Mouse (Mus musculus): ENCODE results near the gene Fam32a. TPM values are rescaled to one million over a fixed set of nuclear protein-coding genes. Genes with fewer than 3 reads are reported as not detected.

Gene Fam32a
- polyA plus RNA-seq, 1 experiment from 2014 or later = 64.2 TPM

DNA sequence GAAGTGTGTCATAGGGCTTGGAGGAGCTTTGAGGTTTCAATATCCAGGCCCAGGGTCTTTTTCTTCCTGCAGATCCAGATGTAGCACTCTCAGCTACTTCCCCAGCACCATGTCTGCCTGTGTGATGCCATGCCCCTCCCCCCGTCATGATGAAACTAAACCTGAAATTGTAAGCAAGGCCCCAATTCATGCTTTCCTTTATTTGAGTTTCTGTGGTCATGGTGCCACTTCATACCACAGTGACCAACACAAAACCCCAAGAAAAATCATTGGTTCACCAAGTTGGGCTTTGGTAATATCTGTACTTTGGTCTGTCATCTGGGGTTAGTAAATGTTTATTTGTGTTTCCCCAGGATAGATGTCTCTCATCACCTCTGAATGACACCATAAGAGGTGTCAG lies 10.9 kb upstream of the Fam32a start:
- H3K4me3 ChIP-seq (ENCODE audit: low read depth, low read length) = no peak overlapping the region
- H3K4me1 ChIP-seq (replicated peaks; ENCODE audit: control insufficient read depth, insufficient read depth, low read length) = no peaks in the 10 kb centered on the region
- no peak for DNase-seq (ENCODE audit: low spot score)
- H3K27ac ChIP-seq (ENCODE audit: low read depth, low read length) = no peak overlapping the region
- ATAC-seq (replicated peaks; ENCODE audit: low FRiP score) = no peak
- H3K27me3 ChIP-seq (replicated peaks; ENCODE audit: control insufficient read depth, insufficient read depth, low read length) = no peaks in the 10 kb centered on the region
- H3K36me3 ChIP-seq (ENCODE audit: control insufficient read depth, insufficient read depth, low read length) = no peaks in the 10 kb centered on the region
- no peak overlapping the region for H3K4me2 ChIP-seq
- H3K9ac ChIP-seq (ENCODE audit: low read depth, low read length) = no peak overlapping the region
- no peaks in the 10 kb centered on the region for H3K9me3 ChIP-seq (ENCODE audit: control insufficient read depth, low read length)
- WGBS = 75% methylated on average over 1 of the region's 1 CpGs

- H3K4me3 ChIP-seq (ENCODE audit: low read depth, low read length) = no peak overlapping the region
- WGBS = 68% methylated on average over 4 of the region's 4 CpGs
- H3K4me1 ChIP-seq (replicated peaks; ENCODE audit: control insufficient read depth, insufficient read depth, low read length) = no peaks in the 10 kb centered on the region
- H3K9me3 ChIP-seq (ENCODE audit: control insufficient read depth, low read length) = no peaks in the 10 kb centered on the region
- no peak overlapping the region for H3K9ac ChIP-seq (ENCODE audit: low read depth, low read length)
- no peak overlapping the region for H3K4me2 ChIP-seq
- ATAC-seq (replicated peaks; ENCODE audit: low FRiP score) (no peak), DNase-seq (ENCODE audit: low spot score) (no peak)
- H3K27me3 ChIP-seq (replicated peaks; ENCODE audit: control insufficient read depth, insufficient read depth, low read length) = no peaks in the 10 kb centered on the region
- H3K36me3 ChIP-seq (ENCODE audit: control insufficient read depth, insufficient read depth, low read length) = no peaks in the 10 kb centered on the region
- no peak overlapping the region for H3K27ac ChIP-seq (ENCODE audit: low read depth, low read length)
Observed at GRCm38 (mm10) chr8:72210222-72210621, 9.3 kb upstream of the Fam32a start.

- no peak overlapping the region for H3K4me2 ChIP-seq
- H3K4me1 ChIP-seq (replicated peaks; ENCODE audit: control insufficient read depth, insufficient read depth, low read length) = no peaks in the 10 kb centered on the region
- no peaks in the 10 kb centered on the region for H3K27me3 ChIP-seq (replicated peaks; ENCODE audit: control insufficient read depth, insufficient read depth, low read length)
Observed at GRCm38 (mm10) chr8:72210710-72211109, 8.8 kb upstream of the Fam32a start.

GRCm38 (mm10) chr8:72211846-72212245 lies 7.7 kb upstream of the Fam32a start:
- ATAC-seq (replicated peaks; ENCODE audit: low FRiP score) = no peak

More at GRCm38 (mm10) chr8:72210710-72211109, 8.8 kb upstream of the Fam32a start:
- Histone ChIP-seq H3K36me3 (ENCODE audit: control insufficient read depth, insufficient read depth, low read length) (no peaks in the 10 kb centered on the region), H3K9ac (ENCODE audit: low read depth, low read length) (no peak overlapping the region), H3K4me3 (ENCODE audit: low read depth, low read length) (no peak overlapping the region), H3K9me3 (ENCODE audit: control insufficient read depth, low read length) (no peaks in the 10 kb centered on the region), H3K27ac (ENCODE audit: low read depth, low read length) (no peak overlapping the region)
- DNase-seq (ENCODE audit: low spot score) (no peak), ATAC-seq (replicated peaks; ENCODE audit: low FRiP score) (no peak)
- 52% methylated on average over 2 of the region's 2 CpGs for WGBS

DNA sequence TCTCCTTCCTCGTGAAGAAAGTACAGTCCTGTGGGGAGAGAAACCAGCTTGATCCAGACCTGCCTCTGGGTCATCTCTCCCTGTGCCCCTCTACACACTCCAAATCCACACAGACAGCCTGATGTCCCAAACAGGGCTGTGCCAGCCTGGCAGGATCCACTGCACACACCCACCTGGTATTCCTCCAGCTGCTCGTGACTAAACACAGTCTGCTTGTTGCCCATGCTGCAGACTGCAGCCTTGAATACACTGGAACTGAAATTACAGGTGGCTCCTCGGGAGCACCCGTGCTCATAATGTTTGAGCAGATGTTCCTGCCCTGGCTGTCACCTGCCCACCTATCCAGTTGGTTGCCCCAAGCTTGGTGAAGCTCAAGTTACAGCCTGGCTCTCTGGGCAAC lies 6.8 kb upstream of the Fam32a start, which contains the start of gene Cib3:
Gene Cib3 (minus strand): TSS at position 87 of the 400 bp plus-strand sequence.
- WGBS = 59% methylated on average over 4 of the region's 4 CpGs
- H3K36me3 ChIP-seq (ENCODE audit: control insufficient read depth, insufficient read depth, low read length) = no peaks in the 10 kb centered on the region
- no peak for ATAC-seq (replicated peaks; ENCODE audit: low FRiP score)
- no peak for DNase-seq (ENCODE audit: low spot score)
- H3K27ac ChIP-seq (ENCODE audit: low read depth, low read length) = no peak within 1 kb of the TSS
- no peak within 1 kb of the TSS for H3K4me2 ChIP-seq
- H3K4me1 ChIP-seq (replicated peaks; ENCODE audit: control insufficient read depth, insufficient read depth, low read length) = no peaks in the 10 kb centered on the region
- H3K4me3 ChIP-seq (ENCODE audit: low read depth, low read length) = no peak within 1 kb of the TSS
- no peaks in the 10 kb centered on the region for H3K27me3 ChIP-seq (replicated peaks; ENCODE audit: control insufficient read depth, insufficient read depth, low read length)
- no peak within 1 kb of the TSS for H3K9ac ChIP-seq (ENCODE audit: low read depth, low read length)
- H3K9me3 ChIP-seq (ENCODE audit: control insufficient read depth, low read length) = no peaks in the 10 kb centered on the region

More at GRCm38 (mm10) chr8:72211846-72212245, 7.7 kb upstream of the Fam32a start:
- 58% methylated on average over 1 of the region's 1 CpGs for WGBS
- no peak overlapping the region for H3K4me2 ChIP-seq
- H3K27me3 ChIP-seq (replicated peaks; ENCODE audit: control insufficient read depth, insufficient read depth, low read length) = no peaks in the 10 kb centered on the region
- DNase-seq (ENCODE audit: low spot score) = no peak
- no peaks in the 10 kb centered on the region for H3K4me1 ChIP-seq (replicated peaks; ENCODE audit: control insufficient read depth, insufficient read depth, low read length)
- no peak overlapping the region for H3K27ac ChIP-seq (ENCODE audit: low read depth, low read length)
- no peak overlapping the region for H3K4me3 ChIP-seq (ENCODE audit: low read depth, low read length)
- no peaks in the 10 kb centered on the region for H3K9me3 ChIP-seq (ENCODE audit: control insufficient read depth, low read length)
- H3K36me3 ChIP-seq (ENCODE audit: control insufficient read depth, insufficient read depth, low read length) = no peaks in the 10 kb centered on the region
- H3K9ac ChIP-seq (ENCODE audit: low read depth, low read length) = no peak overlapping the region

- WGBS = 64% methylated on average over 4 of the region's 4 CpGs
Observed at GRCm38 (mm10) chr8:72213536-72213935, 6.0 kb upstream of the Fam32a start, which contains the start of gene Gm11034. Gm11034 (minus strand) TSS chr8:72213636.

DNA sequence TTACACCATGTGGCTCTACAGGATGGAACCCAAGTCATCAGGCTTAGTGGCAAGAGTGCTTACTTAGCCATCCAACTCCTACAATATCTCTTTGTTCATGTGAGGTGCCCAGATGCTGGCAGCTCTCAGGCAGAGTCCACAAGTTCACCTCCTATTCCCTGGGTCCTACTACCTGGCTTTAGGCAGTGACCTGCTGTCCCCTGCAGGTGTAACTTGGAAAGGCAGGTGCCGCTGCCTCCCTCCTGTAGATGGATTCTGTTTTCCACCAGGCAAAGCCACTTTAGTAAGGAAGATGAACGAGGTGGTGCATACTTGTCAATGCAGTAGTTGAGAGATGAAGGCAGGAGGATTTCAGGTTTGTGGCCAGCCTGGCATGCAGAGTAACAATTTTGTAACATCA lies 4.5 kb upstream of the Fam32a start:
- Histone ChIP-seq H3K27me3 (replicated peaks; ENCODE audit: control insufficient read depth, insufficient read depth, low read length) (no peaks in the 10 kb centered on the region), H3K4me3 (ENCODE audit: low read depth, low read length) (no peak overlapping the region), H3K27ac (ENCODE audit: low read depth, low read length) (no peak overlapping the region), H3K4me1 (replicated peaks; ENCODE audit: control insufficient read depth, insufficient read depth, low read length) (no peaks in the 10 kb centered on the region), H3K9ac (ENCODE audit: low read depth, low read length) (no peak overlapping the region), H3K36me3 (ENCODE audit: control insufficient read depth, insufficient read depth, low read length) (no peaks in the 10 kb centered on the region), H3K9me3 (ENCODE audit: control insufficient read depth, low read length) (no peaks in the 10 kb centered on the region), H3K4me2 (no peak overlapping the region)
- ATAC-seq (replicated peaks; ENCODE audit: low FRiP score) = no peak
- no peak for DNase-seq (ENCODE audit: low spot score)
- WGBS = 49% methylated on average over 2 of the region's 2 CpGs

More at GRCm38 (mm10) chr8:72213536-72213935, 6.0 kb upstream of the Fam32a start, which contains the start of gene Gm11034:
- DNase-seq (ENCODE audit: low spot score) (no peak), ATAC-seq (replicated peaks; ENCODE audit: low FRiP score) (no peak)
- H3K4me1 ChIP-seq (replicated peaks; ENCODE audit: control insufficient read depth, insufficient read depth, low read length) = no peaks in the 10 kb centered on the region
- no peaks in the 10 kb centered on the region for H3K9me3 ChIP-seq (ENCODE audit: control insufficient read depth, low read length)
- no peaks in the 10 kb centered on the region for H3K27me3 ChIP-seq (replicated peaks; ENCODE audit: control insufficient read depth, insufficient read depth, low read length)
- H3K36me3 ChIP-seq (ENCODE audit: control insufficient read depth, insufficient read depth, low read length) = no peaks in the 10 kb centered on the region
- no peak within 1 kb of the TSS for H3K27ac ChIP-seq (ENCODE audit: low read depth, low read length)
- H3K9ac ChIP-seq (ENCODE audit: low read depth, low read length) = no peak within 1 kb of the TSS
- H3K4me2 ChIP-seq = no peak within 1 kb of the TSS
- H3K4me3 ChIP-seq (ENCODE audit: low read depth, low read length) = no peak within 1 kb of the TSS

DNA sequence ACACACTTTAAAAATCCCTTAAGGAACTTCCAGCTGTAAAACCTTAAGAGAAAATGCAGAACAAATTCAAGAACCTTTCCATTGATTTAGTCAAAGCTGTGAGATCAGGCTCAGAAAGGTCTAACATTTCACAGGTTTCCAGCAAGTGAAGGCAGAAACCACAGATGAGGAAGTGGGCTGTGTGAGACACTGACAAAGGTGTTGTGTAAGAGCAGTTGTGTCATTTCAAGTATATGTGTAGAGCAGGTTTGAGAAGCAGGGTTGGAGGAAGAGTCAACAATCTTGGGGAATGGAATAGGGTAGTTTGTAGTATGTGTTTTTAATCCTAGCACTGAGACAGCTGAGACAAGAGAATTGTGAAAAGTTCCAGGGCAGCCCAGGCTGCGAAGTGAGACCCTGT lies 3.7 kb upstream of the Fam32a start:
- Histone ChIP-seq H3K4me1 (replicated peaks; ENCODE audit: control insufficient read depth, insufficient read depth, low read length) (peaks cover 7% of the 10 kb centered on the region), H3K27me3 (replicated peaks; ENCODE audit: control insufficient read depth, insufficient read depth, low read length) (no peaks in the 10 kb centered on the region), H3K36me3 (ENCODE audit: control insufficient read depth, insufficient read depth, low read length) (no peaks in the 10 kb centered on the region; the same call in 1 of the 2 replicates), H3K27ac (ENCODE audit: low read depth, low read length) (no peak overlapping the region), H3K9ac (ENCODE audit: low read depth, low read length) (no peak overlapping the region), H3K4me2 (no peak overlapping the region), H3K4me3 (ENCODE audit: low read depth, low read length) (no peak overlapping the region), H3K9me3 (ENCODE audit: control insufficient read depth, low read length) (no peaks in the 10 kb centered on the region)
- no peak for DNase-seq (ENCODE audit: low spot score)
- ATAC-seq (replicated peaks; ENCODE audit: low FRiP score) = no peak
- 24% methylated on average over 1 of the region's 1 CpGs for WGBS

DNA sequence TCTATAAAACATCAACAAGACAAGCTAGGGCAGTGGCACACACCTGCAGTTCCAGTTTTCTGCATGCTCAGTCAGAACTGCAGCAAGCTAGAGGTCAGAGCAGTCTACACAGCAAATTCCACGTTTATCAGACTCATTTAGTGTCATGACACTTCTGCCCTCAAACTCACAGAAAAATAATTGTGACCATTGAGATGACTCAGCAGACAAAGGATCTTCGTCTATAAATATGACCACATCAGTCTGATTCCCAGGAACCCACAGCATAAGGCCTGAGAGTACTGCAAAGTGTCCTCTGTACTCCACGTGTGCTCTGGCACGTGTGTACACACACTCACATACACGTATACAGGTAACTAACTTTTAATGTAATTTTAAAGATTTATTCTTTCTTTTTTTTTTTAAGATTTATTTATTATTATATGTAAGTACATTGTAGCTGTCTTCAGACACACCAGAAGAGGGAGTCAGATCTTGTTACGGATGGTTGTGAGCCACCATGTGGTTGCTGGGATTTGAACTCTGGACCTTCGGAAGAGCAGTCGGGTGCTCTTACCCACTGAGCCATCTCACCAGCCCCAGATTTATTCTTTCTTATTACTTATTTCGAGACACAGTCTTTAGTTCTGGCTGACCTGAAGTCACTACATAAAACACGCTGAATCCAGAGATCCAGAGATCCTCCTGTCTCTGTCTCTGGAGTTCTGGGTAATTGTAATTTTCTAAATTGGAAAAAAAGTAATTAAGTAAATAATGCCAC lies 569 bp upstream of the Fam32a start:
- whole genome bisulfite sequencing = 78% methylated on average over 9 of the region's 10 CpGs
- Histone ChIP-seq H3K4me1 (replicated peaks; ENCODE audit: control insufficient read depth, insufficient read depth, low read length) (peaks cover 8% of the 10 kb centered on the region), H3K27ac (ENCODE audit: low read depth, low read length) (peak overlapping the region; percentile 66; the same call in 1 of the 2 replicates), H3K9me3 (ENCODE audit: control insufficient read depth, low read length) (no peaks in the 10 kb centered on the region), H3K27me3 (replicated peaks; ENCODE audit: control insufficient read depth, insufficient read depth, low read length) (no peaks in the 10 kb centered on the region), H3K4me2 (peak overlapping the region; percentile 92), H3K36me3 (ENCODE audit: control insufficient read depth, insufficient read depth, low read length) (peaks cover 22% of the 10 kb centered on the region), H3K4me3 (ENCODE audit: low read depth, low read length) (peak overlapping the region; percentile 89), H3K9ac (ENCODE audit: low read depth, low read length) (no peak overlapping the region)
- no peak for DNase-seq (ENCODE audit: low spot score)
- no peak for ATAC-seq (replicated peaks; ENCODE audit: low FRiP score)
